Mouse (Mus musculus) ovary, postnatal 36 days (tissue): ENCODE results near the gene Mertk.

Experiments used
- DNase-seq: peaks from one replicate; pipeline ENCODE4 v3.0.0; 2022; ENCODE audit warnings: low spot score, mixed read lengths

Mertk gene

DNA sequence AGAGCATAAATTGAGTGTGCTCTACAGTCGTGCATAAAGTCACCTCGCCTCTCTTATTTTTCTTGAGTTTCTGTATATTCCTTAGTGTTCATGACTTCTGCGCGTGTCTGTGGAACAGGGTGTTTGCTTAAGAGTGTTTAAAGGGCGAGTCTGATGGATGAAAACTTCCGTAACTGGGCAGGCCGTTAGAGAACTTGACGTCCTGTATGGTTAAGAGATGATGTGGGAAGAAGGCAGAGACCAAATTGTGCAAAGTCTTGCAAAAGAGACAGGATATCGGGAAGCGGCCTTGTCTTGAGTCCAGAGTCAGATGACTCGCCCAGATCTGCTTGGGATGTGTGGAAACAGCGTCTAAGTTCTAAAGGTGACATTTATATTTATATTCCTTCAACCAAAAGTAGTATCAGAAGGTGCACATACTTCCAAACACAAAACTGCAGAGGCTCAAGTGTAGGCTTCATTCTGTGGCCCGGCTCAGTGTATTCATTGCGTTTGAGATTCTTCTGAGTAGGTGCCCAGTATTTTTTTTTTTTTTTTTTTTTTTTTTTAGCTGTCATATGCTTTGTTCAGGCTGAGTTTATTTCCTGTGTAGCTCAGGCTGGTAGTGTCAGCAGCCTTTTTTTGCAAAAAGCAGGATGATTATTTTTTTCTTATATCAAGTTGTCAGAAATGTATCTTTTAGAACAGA lies 120.3 kb downstream of the Mertk start:
- DNase-seq, result no peak

DNA sequence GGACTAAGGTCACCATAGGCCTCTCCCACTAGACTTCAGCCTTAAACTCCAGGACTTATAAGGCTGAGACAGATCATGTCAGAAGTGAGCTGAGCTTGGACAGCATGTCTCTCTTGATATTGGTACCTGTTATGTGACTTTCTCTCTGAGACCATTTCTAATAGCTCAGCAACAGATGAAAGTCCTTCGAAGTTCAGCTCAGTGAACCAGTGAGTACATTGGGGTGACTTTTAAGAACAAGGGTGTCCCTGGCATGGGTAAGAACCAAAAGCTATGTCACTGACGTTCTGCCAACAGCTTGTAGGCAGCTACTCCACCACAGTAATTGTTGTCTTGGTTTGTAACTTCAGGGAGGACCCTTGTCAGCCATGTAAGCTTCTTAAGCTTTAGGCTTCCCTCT lies 121.9 kb downstream of the Mertk start:
- DNase-seq, result no peak

DNA sequence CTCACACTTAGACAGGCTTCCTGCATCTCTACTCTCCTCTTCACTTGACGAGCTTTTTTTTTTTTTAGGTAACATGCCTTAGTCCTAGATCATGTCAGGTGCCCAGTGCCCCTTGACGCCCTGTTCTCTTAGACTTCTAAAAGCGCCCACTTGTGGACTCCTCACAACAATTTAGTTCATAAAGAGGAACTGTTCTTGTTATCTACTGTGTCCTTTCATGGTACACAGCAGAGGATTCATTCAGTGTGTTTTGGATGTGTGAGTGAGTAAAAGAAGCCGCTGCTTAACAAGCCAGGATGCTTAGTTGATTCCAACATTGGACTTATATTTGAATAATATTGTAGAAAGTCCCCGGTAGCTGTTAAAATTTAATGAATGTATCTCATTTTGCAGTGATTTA lies 125.1 kb downstream of the Mertk start:
- DNase-seq, result no peak

DNA sequence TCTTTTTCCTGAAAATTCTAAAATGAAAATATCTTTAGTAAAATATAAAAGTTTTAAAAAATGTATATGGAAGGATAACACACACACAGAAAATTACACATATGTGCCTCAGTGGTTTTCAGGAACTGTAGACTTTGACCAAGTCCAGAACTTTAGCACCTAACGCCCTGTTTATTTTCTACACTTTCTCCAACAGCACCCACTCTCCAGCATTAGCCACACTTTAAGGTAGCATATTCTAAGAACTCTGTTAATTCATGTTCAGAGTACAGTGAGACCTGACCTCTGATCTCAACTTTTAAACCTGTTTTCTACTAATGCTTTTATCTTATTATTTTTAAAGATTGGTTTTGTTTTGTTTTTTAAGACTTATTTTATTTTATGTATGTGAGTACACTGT lies 129.0 kb downstream of the Mertk start:
- no peak for DNase-seq

DNA sequence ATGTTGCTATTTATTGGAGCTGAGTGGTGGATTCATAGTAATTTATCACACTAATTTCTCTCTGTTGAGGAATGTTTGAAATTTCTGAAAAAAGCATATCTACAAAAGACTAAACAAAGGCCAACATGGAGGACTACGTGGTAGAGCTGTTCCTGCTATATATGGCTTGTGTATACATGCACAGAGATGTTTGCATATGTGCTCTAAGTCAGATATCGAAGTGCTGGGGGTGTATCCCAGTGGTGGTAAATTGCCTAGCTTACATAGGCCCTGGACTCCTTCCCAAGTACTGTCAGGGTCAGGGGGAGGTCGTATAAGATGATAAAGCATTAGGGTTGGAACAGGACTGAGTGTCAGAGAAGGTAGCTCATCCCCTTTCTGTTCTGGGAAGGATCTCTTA lies 133.9 kb downstream of the Mertk start:
- no peak for DNase-seq

DNA sequence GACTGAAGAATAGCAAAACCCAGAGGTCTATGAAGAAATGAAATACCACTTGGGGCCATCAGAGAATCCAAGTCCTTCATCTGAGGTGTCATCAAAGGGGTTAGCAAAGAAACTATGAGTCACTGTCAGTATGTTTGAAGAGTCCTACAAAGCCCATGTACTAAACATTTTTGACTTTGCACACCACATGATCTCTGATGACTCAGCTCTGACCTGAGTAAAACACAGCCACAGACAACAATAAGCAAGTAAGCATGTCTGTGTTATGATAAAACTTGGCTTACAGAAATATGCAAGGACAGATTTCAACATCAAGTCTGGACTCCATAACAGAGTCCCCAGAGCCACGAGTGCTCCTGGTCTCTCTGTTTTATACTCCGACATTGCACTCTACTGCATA lies 134.3 kb downstream of the Mertk start:
- no peak for DNase-seq

DNA sequence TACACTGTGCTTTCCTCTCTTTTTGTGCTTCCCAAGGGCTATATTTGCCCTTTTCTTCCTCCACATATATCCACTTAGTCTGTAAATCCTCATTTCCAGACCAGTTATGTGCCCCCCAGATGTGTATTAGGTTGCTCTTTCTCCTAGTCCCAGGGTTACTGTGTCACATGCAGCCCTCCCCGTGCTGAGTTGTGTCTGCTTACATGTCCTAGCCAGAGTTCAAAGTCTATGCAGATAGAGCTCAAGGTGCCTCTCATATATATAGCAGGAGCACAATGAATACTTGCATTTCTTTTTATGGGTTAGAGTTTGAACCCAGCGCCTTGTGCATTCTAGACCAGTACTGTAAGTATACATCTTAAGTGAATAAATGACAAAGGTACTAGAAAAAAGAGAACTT lies 134.7 kb downstream of the Mertk start:
- no peak for DNase-seq

DNA sequence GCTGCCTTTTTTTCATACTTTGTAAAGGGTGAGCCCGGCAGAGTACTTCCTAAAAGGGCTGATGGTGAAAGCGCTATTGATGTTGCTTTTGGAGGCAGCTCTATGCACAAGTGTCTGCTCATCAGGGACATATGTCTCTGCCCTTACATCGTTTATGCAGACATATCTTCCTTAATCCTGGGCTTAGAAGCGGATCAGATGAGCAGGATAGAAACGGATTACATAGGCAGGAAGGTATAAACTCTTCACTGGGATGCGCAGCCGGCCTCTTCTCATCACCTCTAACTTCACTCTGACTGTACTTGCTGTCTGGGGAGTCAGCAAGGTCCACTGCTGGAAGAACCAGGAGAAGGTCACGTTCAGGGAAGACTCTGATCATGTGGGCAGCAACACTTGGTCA lies 138.8 kb downstream of the Mertk start:
- DNase-seq, result no peak

DNA sequence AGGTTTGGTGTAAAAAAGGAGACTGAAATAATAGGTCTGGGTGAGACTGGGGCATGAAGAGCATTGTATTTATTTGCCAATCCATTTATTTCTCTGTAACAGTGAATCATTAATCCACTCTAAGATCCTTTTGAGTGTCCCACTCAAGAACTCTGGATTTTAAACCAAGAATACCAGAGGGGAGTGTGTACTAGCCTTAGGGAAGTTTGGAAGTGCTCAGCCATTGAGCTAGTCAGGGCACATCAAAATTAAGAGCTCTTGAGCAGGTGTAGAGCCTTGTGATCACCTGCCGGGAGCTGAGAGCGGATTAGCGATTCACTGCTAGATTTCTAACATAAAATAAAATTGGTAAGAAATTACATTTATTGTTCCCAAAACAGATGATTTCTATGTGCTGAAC lies 139.9 kb downstream of the Mertk start:
- no peak for DNase-seq

DNA sequence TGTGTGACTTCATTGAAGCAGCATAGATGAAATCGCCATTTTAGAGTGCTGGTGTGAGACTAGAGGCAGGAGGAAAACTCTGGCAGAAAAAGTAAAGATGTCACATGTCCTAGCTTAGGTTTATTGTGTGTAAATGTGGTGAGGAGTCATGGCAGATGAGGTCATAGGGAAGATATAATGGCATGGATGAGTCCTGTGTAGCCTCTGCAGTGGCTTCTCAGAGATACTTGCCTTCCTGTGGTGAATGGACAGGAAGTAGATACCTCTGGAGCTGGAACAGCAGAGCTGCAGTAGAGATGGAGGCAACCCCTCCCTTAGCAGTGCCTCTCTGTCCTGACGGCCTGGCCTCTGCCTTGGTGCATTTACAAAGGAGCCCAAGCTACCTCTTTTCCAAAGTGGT lies 140.7 kb downstream of the Mertk start:
- DNase-seq, result no peak

DNA sequence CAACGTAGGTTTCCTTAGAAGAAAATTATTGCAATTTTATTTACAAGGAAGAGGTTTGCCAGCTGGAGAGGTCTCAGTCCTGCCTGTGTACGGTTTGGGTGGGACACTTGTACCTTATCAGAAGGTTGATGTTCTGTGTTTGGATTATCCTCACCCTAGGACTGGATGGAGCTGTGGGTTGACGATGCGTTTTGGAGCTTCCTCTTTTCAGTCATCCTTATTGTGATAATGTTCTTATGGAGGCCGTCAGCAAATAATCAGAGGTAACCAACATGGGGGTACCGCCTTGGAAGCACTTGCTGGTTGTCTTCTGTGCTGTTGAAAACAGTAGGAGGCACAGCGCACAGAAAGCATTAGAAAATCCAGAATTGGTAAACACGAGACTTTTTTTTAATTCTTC lies 143.7 kb downstream of the Mertk start:
- DNase-seq, result no peak

DNA sequence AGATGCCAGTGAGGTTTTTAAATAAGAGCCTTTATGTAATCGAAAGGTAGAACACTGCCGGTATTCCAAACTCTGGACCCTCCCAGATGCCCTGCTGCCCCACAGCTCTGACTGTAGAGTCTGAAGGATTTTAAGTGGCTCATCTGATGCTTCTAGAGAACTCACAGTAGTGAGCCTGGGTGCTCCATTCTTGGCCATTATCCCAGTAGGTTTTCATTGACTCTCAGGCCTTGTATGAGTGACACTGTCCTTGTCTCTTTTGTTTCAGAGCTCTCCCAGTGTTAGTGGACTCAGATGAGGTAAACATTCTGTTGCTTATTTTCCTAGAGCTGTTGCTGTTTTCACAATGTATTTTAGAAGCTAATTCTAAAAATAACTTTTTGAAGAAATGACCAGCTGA lies 151.3 kb downstream of the Mertk start:
- no peak for DNase-seq
